Mouse (Mus musculus) brain, embryonic 14.5 days (tissue): ENCODE results near the gene Akap10.

Experiments
- CTCF ChIP-seq: fragments of 200-500 bp; IDR thresholded peaks from 2 replicates; pipeline ENCODE4 v1.5.1; 2012; ENCODE audit warnings: inconsistent platforms, mild to moderate bottlenecking, moderate library complexity, borderline replicate concordance; ENCODE audit not compliant: insufficient read depth, insufficient read length; ENCODE audit errors: extremely low read depth
- POLR2A ChIP-seq: fragments of 200-500 bp; IDR thresholded peaks from 2 replicates; pipeline ENCODE4 v1.6.1; 2012; ENCODE audit warnings: mild to moderate bottlenecking, inconsistent platforms, borderline replicate concordance; ENCODE audit not compliant: poor library complexity, insufficient read depth, insufficient read length, severe bottlenecking; ENCODE audit errors: extremely low read depth

DNA sequence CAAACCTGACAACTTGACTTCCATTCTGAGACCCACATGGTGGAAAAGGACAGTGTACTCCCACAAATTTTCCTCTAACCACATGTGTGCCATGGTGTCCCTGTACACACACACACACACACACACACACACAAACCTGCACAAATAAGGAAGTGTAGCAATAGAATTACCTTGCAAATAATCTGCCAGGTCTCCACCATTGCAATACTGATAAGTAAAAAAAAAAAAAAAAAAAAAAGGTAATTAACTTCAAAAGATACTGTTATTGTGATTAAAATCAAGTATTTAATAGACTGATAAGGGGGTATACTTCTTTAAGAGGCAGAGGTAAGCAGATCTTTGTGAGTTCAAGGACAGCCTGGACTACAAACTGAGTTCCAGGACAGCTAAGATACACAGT, 90.1 kb downstream of the Akap10 start:
- TF ChIP-seq CTCF: no peak
- no peak for TF ChIP-seq POLR2A
